Mouse (Mus musculus) heart, embryonic 12.5 days (tissue): Measurements from ENCODE around the gene Elmsan1. TPM values are rescaled to one million over a fixed set of nuclear protein-coding genes. Genes with fewer than 3 reads are reported as not detected.

Experiments
- ATAC-seq: fragments of 200-750 bp; cut with Nextera tagmentation; 2 replicates; pipeline ENCODE4 v1.8.0; 2017; ENCODE audit warnings: moderate TSS enrichment, moderate library complexity; ENCODE audit not compliant: insufficient number of reproducible peaks, low FRiP score
- H3K27ac ChIP-seq: fragments of 300-500 bp; sonication (generic); 2 replicates; pipeline ENCODE4 v1.5.1; 2016; ENCODE audit warnings: mild to moderate bottlenecking, moderate library complexity; ENCODE audit not compliant: poor library complexity, severe bottlenecking
- H3K27me3 ChIP-seq: fragments of 300-500 bp; sonication (generic); replicated peaks from 2 replicates; pipeline ENCODE4 v1.6.1; 2016; ENCODE audit warnings: mild to moderate bottlenecking, moderate library complexity
- H3K36me3 ChIP-seq: fragments of 300-500 bp; sonication (generic); 2 replicates; pipeline ENCODE4 v1.6.1; 2016; ENCODE audit warnings: mild to moderate bottlenecking, moderate library complexity
- H3K4me1 ChIP-seq: fragments of 300-500 bp; sonication (generic); replicated peaks from 2 replicates; pipeline ENCODE4 v1.6.1; 2016; ENCODE audit warnings: mild to moderate bottlenecking
- H3K4me2 ChIP-seq: fragments of 300-500 bp; sonication (generic); 2 replicates; pipeline ENCODE4 v1.6.1; 2016; ENCODE audit warnings: mild to moderate bottlenecking, moderate library complexity
- H3K4me3 ChIP-seq: fragments of 300-500 bp; sonication (generic); 2 replicates; pipeline ENCODE4 v1.5.1; 2016; ENCODE audit warnings: mild to moderate bottlenecking
- H3K9ac ChIP-seq: fragments of 300-500 bp; sonication (generic); 2 replicates; pipeline ENCODE4 v1.6.1; 2016; ENCODE audit warnings: mild to moderate bottlenecking, moderate library complexity
- H3K9me3 ChIP-seq: fragments of 300-500 bp; sonication (generic); replicated peaks from 2 replicates; pipeline ENCODE4 v1.6.1; 2016; ENCODE audit warnings: mild to moderate bottlenecking, moderate library complexity
- WGBS: fragments of 180-500 bp; shearing (Covaris S2); methylation state at CpG from one replicate; pipeline ENCODE4 v1.1.7; 2016; 5-methylcytosine and 5-hydroxymethylcytosine counted together
- polyA plus RNA-seq: library from polyadenylated mRNA; unstranded; fragments of >200 nt; fragmentation: Nextera tagmentation; extraction: Ambion mirVana; gene quantifications from 2 replicates; pipeline ENCODE4 v1.2.1, GENCODE M21; 2016

Gene Elmsan1
- polyA plus RNA-seq, 1 experiment from 2014 or later, result 8.7 TPM

GRCm38 (mm10) chr12:84233488-84234100 lies 14.9 kb upstream of the Elmsan1 start:
- WGBS, result 67% methylated on average over 8 of the region's 8 CpGs
- no peaks in the 10 kb centered on the region for H3K36me3 ChIP-seq

DNA sequence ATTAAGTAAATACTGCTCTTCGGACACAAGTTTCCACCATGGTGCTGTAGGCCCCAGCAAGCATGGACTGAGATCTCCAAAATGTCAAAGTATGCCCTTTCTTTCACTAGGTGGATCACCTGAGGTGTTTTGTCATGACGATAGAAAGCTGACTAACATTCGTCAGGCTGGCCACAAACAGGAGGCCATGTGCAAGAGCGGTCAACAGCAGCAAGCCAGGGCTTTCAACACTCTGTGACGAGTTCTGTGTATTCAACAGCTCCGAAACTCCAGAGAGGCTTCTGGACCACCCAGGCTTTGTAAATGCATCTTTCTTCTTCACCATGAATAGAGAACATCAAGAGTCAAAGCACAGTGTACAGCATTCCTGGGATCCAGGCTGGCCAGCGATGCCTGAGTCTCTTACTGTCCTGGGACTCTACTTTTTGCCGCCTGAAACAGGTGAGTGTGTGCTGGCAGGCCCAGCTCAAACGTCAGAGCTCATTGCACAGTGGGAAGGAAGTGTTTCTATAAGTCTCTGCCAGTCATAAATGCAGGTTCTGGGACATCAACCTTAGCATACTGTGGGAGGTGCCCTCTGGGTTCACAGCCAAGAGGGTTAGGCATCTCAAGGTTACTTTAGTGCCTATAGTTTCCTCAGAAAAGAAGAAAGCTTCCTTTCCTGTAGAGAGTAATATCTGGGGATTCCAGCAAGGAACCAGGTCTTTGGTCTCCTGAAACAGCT lies 7.6 kb upstream of the Elmsan1 start:
- ATAC-seq, result no peak
- 72% methylated on average over 9 of the region's 9 CpGs for WGBS

More at GRCm38 (mm10) chr12:84233488-84234100, 14.9 kb upstream of the Elmsan1 start:
- H3K4me1 ChIP-seq, result no peaks in the 10 kb centered on the region
- no peak overlapping the region for H3K4me3 ChIP-seq
- no peak overlapping the region for H3K27ac ChIP-seq
- no peaks in the 10 kb centered on the region for H3K9me3 ChIP-seq
- H3K9ac ChIP-seq, result no peak overlapping the region
- no peaks in the 10 kb centered on the region for H3K27me3 ChIP-seq
- H3K4me2 ChIP-seq, result no peak overlapping the region
- no peak for ATAC-seq

GRCm38 (mm10) chr12:84222405-84222961 lies 3.8 kb upstream of the Elmsan1 start:
- Histone ChIP-seq H3K4me3 (peak overlapping the region; percentile 48), H3K4me1 (peaks cover 15% of the 10 kb centered on the region), H3K27me3 (no peaks in the 10 kb centered on the region), H3K9ac (peak overlapping the region; percentile 47), H3K27ac (no peak overlapping the region), H3K4me2 (peak overlapping the region; percentile 73), H3K9me3 (peaks cover 4% of the 10 kb centered on the region; the same call in 1 of the 2 replicates), H3K36me3 (no peaks in the 10 kb centered on the region)
- ATAC-seq, result no peak
- 2% methylated on average over 17 of the region's 17 CpGs for WGBS

More for the DNA sequence above, 7.6 kb upstream of the Elmsan1 start:
- H3K9ac ChIP-seq, result no peak overlapping the region
- peaks cover 4% of the 10 kb centered on the region; the same call in 1 of the 2 replicates for H3K9me3 ChIP-seq
- no peaks in the 10 kb centered on the region for H3K4me1 ChIP-seq
- no peak overlapping the region for H3K4me2 ChIP-seq
- H3K27ac ChIP-seq, result no peak overlapping the region
- no peak overlapping the region for H3K4me3 ChIP-seq
- H3K36me3 ChIP-seq, result no peaks in the 10 kb centered on the region
- no peaks in the 10 kb centered on the region for H3K27me3 ChIP-seq

DNA sequence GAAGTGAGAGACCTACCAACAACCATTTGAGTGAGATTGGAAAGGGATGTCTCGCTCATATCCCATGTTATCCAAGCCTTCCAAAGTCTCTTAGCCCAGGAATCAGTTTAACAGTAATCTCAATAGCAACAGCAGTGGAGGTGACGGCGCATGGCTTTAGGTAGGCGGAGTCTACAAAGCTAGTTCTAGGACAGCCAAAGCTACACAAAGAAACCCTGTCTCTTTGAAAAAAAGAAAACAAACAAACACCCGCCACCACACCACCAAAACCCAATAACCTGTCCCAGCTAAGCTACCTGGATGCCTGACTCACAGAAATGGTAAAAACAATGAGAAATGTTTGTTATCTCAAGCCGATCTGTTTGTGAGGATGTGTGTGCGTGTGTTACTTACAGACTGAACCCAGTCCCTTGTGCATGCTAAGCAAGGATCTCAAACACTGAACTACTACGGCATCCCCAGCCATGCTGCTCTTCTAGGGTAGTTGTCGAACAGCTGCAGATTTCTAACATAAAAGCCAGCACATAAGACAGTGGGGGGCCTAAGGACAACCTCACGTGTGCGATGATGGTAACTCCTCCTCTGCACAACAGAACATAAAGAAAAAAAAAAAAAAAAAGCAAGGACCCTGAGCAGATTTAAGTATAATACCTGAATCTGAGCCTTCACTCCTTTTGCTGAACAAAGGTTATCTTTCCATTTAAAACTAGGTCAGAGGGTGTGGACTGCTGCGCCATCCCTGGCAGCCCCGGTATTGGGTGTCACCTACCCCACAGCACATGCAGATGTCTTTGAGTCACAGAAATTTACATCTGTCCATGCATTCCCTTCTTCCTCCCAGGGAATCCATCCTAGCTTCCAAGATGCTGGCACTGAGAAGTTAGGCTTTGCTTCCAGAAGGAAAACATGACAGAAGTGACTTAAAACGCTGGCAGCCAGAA lies 2.5 kb upstream of the Elmsan1 start:
- Histone ChIP-seq H3K9me3 (no peaks in the 10 kb centered on the region), H3K27me3 (no peaks in the 10 kb centered on the region), H3K9ac (no peak overlapping the region), H3K36me3 (no peaks in the 10 kb centered on the region; the same call in 1 of the 2 replicates), H3K27ac (no peak overlapping the region), H3K4me1 (peaks cover 27% of the 10 kb centered on the region), H3K4me3 (no peak overlapping the region), H3K4me2 (no peak overlapping the region)
- ATAC-seq, result no peak
- WGBS, result 81% methylated on average over 14 of the region's 14 CpGs

GRCm38 (mm10) chr12:84220515-84220914 lies 1.8 kb upstream of the Elmsan1 start:
- 66% methylated on average over 4 of the region's 4 CpGs for WGBS
- Histone ChIP-seq H3K9me3 (no peaks in the 10 kb centered on the region), H3K36me3 (no peaks in the 10 kb centered on the region; the same call in none of the 2 replicates), H3K4me1 (peaks cover 34% of the 10 kb centered on the region), H3K9ac (no peak overlapping the region), H3K27me3 (no peaks in the 10 kb centered on the region), H3K4me2 (no peak overlapping the region), H3K27ac (no peak overlapping the region), H3K4me3 (no peak overlapping the region)
- ATAC-seq, result no peak

DNA sequence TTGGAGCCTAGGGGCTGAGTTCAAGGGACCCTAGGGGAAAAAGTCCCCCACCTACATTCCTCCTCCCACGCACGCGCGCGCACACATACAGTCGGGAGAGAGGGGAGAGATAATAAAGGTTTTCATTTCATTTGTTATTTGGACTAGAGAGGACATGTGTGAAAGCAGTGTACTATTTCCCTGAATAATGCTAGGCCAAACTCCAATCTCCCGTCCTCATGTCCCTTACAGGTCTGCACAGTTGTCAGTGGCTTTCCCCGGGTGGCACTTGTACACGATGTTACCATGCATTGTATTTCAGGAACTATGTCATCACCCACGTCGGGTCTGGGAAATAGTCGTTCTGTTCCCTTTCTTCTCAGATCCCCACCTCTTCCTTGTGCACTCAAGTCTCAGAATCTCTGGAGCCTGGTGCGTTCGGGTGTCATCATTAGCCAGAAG lies 460 bp upstream of the Elmsan1 start:
- Histone ChIP-seq H3K27me3 (no peaks in the 10 kb centered on the region), H3K9ac (peak overlapping the region; percentile 92), H3K9me3 (no peaks in the 10 kb centered on the region), H3K4me3 (peak overlapping the region; percentile 90), H3K36me3 (no peaks in the 10 kb centered on the region; the same call in none of the 2 replicates), H3K27ac (peak overlapping the region; percentile 89), H3K4me1 (peaks cover 48% of the 10 kb centered on the region), H3K4me2 (peak overlapping the region; percentile 90)
- 6% methylated on average over 14 of the region's 14 CpGs for WGBS
- no peak for ATAC-seq

GRCm38 (mm10) chr12:84217508-84218131 lies 1.1 kb downstream of the Elmsan1 start:
- Histone ChIP-seq H3K9me3 (no peaks in the 10 kb centered on the region), H3K4me2 (peak overlapping the region; percentile 90), H3K36me3 (no peaks in the 10 kb centered on the region; the same call in none of the 2 replicates), H3K9ac (peak overlapping the region; percentile 92), H3K4me1 (peaks cover 57% of the 10 kb centered on the region), H3K4me3 (peak overlapping the region; percentile 90), H3K27me3 (no peaks in the 10 kb centered on the region), H3K27ac (peak overlapping the region; percentile 89)
- WGBS, result 8% methylated on average over 21 of the region's 21 CpGs
- ATAC-seq, result no peak

GRCm38 (mm10) chr12:84217111-84217507 lies 1.6 kb downstream of the Elmsan1 start:
- Histone ChIP-seq H3K27ac (peak overlapping the region; percentile 89), H3K27me3 (no peaks in the 10 kb centered on the region), H3K9ac (peak overlapping the region; percentile 92; the same call in 1 of the 2 replicates), H3K36me3 (no peaks in the 10 kb centered on the region; the same call in none of the 2 replicates), H3K4me1 (peaks cover 61% of the 10 kb centered on the region), H3K4me2 (peak overlapping the region; percentile 90), H3K9me3 (no peaks in the 10 kb centered on the region), H3K4me3 (peak overlapping the region; percentile 90)
- 35% methylated on average over 4 of the region's 4 CpGs for WGBS
- no peak for ATAC-seq

- Histone ChIP-seq H3K36me3 (no peaks in the 10 kb centered on the region; the same call in none of the 2 replicates), H3K4me2 (peak overlapping the region; percentile 35; the same call in 1 of the 2 replicates), H3K9ac (no peak overlapping the region), H3K9me3 (no peaks in the 10 kb centered on the region), H3K4me3 (no peak overlapping the region), H3K27me3 (no peaks in the 10 kb centered on the region), H3K4me1 (peaks cover 73% of the 10 kb centered on the region), H3K27ac (no peak overlapping the region)
- ATAC-seq, result no peak
- 71% methylated on average over 11 of the region's 11 CpGs for WGBS
These were observed 2.8 kb downstream of the Elmsan1 start for GRCm38 (mm10) chr12:84215758-84216440.
